Mouse (Mus musculus) stomach, postnatal 0 days (tissue): ENCODE data around the gene Shc4. TPM values are rescaled to one million over a fixed set of nuclear protein-coding genes. Genes with fewer than 3 reads are reported as not detected.

ENCODE experiments used
- ATAC-seq: fragments of 200-750 bp; cut with Nextera tagmentation; 2 replicates; pipeline ENCODE4 v1.8.0; 2017; ENCODE audit not compliant: low FRiP score, low TSS enrichment
- DNase-seq: peaks from one replicate; pipeline ENCODE4 v3.0.0-alpha.2; 2016; ENCODE audit warnings: low spot score
- H3K27ac ChIP-seq: fragments of 300-500 bp; sonication (generic); replicated peaks from 2 replicates; pipeline ENCODE4 v1.5.1; 2014; ENCODE audit warnings: mild to moderate bottlenecking, control low read depth
- H3K27me3 ChIP-seq: fragments of 300-500 bp; sonication (generic); 2 replicates; pipeline ENCODE4 v1.6.1; 2014; ENCODE audit warnings: low read length; ENCODE audit not compliant: control insufficient read depth, insufficient read depth
- H3K36me3 ChIP-seq: fragments of 300-500 bp; sonication (generic); 2 replicates; pipeline ENCODE4 v1.6.1; 2014; ENCODE audit warnings: low read length, mixed read lengths; ENCODE audit not compliant: control insufficient read depth, insufficient read depth
- H3K4me1 ChIP-seq: fragments of 300-500 bp; sonication (generic); replicated peaks from 2 replicates; pipeline ENCODE4 v1.6.1; 2014; ENCODE audit warnings: antibody characterized with exemption; ENCODE audit not compliant: control insufficient read depth, insufficient read depth
- H3K4me2 ChIP-seq: fragments of 300-500 bp; sonication (generic); replicated peaks from 2 replicates; pipeline ENCODE4 v1.6.1; 2014; ENCODE audit warnings: low read depth, mild to moderate bottlenecking, control low read depth, moderate library complexity
- H3K4me3 ChIP-seq: fragments of 300-500 bp; sonication (generic); 2 replicates; pipeline ENCODE4 v1.5.1; 2014; ENCODE audit warnings: low read depth, low read length, control low read depth
- H3K9ac ChIP-seq: fragments of 300-500 bp; sonication (generic); 2 replicates; pipeline ENCODE4 v1.6.1; 2014; ENCODE audit warnings: mild to moderate bottlenecking, low read length, control low read depth, mixed read lengths
- H3K9me3 ChIP-seq: fragments of 300-500 bp; sonication (generic); 2 replicates; pipeline ENCODE4 v1.6.1; 2016; ENCODE audit warnings: low read length; ENCODE audit not compliant: control insufficient read depth
- CTCF ChIP-seq: IDR thresholded peaks from 2 replicates; pipeline ENCODE4 v1.5.1; 2016; ENCODE audit warnings: antibody characterized with exemption, low read depth, mild to moderate bottlenecking, moderate library complexity
- EP300 ChIP-seq: optimal IDR thresholded peaks from 2 replicates; pipeline ENCODE3; 2016; ENCODE audit warnings: antibody characterized with exemption
- WGBS: fragments of 180-500 bp; shearing (Covaris S2); extraction: QIAGEN DNeasy Blood & Tissue Kit; methylation state at CpG from one replicate; pipeline ENCODE4 v1.1.7; 2014; 5-methylcytosine and 5-hydroxymethylcytosine counted together
- polyA plus RNA-seq: library from polyadenylated mRNA; unstranded; fragments of >200 nt; fragmentation: Nextera tagmentation; extraction: Ambion mirVana; gene quantifications from 2 replicates; pipeline ENCODE4 v1.2.1, GENCODE M21; 2015

Shc4 gene
- polyA plus RNA-seq, 1 experiment from 2014 or later: 1.1 TPM

DNA sequence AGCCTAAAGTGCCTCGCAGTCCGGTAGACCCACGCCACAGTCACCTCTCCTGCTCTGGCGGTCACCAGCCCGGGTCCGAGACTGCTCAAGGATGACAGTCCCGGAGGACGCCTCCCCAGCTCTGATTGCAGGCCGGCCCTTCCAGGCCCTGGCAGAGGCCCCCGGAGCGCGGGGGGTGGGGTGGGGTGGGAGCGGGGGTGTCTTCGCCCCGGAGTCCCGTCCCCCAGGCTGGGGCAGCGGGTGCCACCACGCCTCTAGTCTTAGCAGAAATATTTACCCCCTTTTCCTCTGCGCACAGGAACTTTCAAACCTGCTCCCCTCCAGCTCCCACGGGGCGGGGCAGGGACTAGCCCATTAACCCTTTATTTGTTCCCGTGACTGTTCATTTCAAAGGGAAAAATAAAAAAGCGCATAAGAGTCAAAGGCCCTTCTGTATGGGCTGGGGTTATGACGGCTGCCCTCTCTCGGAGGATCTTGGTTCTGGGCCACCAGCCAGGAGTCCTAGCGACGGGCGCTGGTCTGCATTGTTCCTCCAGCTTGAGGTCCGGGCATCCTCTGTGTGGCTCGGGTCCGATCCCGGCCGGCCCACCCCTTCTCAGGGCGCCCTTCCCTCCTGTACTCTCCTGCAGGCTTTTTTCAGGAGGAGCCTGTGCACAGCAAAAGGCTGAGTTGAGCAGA is 401 bp downstream of the Shc4 start:
- no peak overlapping the region for H3K27ac ChIP-seq
- 0 out of 2 replicates have a peak overlapping the region, but pooled peaks have one; percentile 4 for H3K9ac ChIP-seq
- H3K4me1 ChIP-seq: peaks cover 3% of the 10 kb centered on the region; the same call in 1 of the 2 replicates
- ATAC-seq (peak; percentile 78), DNase-seq (peak; percentile 62)
- TF ChIP-seq CTCF (peak; percentile 42), EP300 (no peak)
- H3K4me2 ChIP-seq: peak overlapping the region; percentile 86
- no peaks in the 10 kb centered on the region for H3K9me3 ChIP-seq
- H3K4me3 ChIP-seq: peak overlapping the region; percentile 45
- WGBS: under 1% methylated on average over 34 of the region's 34 CpGs
- no peaks in the 10 kb centered on the region for H3K27me3 ChIP-seq
- H3K36me3 ChIP-seq: no peaks in the 10 kb centered on the region

DNA sequence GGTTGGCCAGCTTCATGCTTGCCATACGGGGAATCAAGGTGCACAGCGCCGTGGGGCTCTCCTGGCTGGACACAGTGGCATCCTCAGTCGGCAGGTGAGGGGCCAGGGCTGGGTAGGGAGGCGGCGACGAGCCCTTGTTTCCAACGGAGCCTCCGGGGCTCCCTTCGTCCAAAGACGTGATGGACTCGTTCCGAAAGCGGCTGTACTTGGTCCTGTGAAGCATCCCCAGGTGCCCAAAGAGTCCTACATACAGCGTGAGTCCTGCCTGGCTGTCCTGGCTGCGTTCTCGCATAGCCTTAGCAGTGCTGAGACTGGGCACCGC is 901 bp downstream of the Shc4 start:
- DNase-seq (no peak), ATAC-seq (peak; percentile 18; the same call in 1 of the 2 replicates)
- H3K4me3 ChIP-seq: peak overlapping the region; percentile 45
- H3K27ac ChIP-seq: no peak overlapping the region
- H3K9me3 ChIP-seq: no peaks in the 10 kb centered on the region
- H3K36me3 ChIP-seq: no peaks in the 10 kb centered on the region
- no peaks in the 10 kb centered on the region for H3K27me3 ChIP-seq
- peaks cover 3% of the 10 kb centered on the region; the same call in 1 of the 2 replicates for H3K4me1 ChIP-seq
- peak overlapping the region; percentile 86 for H3K4me2 ChIP-seq
- 0 out of 2 replicates have a peak overlapping the region, but pooled peaks have one; percentile 4 for H3K9ac ChIP-seq
- TF ChIP-seq EP300 (no peak), CTCF (no peak)
- WGBS: 5% methylated on average over 18 of the region's 18 CpGs

DNA sequence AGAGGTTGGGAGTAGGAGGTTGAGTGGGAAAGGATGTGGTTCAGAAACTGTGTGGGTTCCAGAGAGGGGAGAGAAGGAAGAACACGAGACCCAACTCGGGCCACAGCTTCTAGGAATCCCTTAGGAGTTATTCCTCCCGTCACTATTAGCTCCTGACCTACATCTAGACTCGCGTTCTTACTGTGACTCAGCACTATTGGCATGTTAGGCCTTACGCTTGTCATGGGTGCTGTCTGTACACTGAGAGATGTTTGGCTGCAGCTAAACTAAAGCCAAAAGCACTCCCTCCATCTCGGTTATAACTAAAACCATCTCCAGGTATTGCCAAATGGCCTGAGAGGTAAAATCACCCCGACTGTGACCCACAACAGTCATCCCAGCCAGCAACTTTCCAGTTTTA is 7.3 kb downstream of the Shc4 start:
- no peak for DNase-seq
- Histone ChIP-seq H3K9ac (no peak overlapping the region), H3K9me3 (no peaks in the 10 kb centered on the region), H3K36me3 (no peaks in the 10 kb centered on the region), H3K4me2 (no peak overlapping the region), H3K27ac (no peak overlapping the region), H3K4me3 (no peak overlapping the region), H3K4me1 (no peaks in the 10 kb centered on the region), H3K27me3 (no peaks in the 10 kb centered on the region)
- no peak for ATAC-seq
- WGBS: 75% methylated on average over 8 of the region's 8 CpGs
- no peak for TF ChIP-seq EP300
- no peak for TF ChIP-seq CTCF

DNA sequence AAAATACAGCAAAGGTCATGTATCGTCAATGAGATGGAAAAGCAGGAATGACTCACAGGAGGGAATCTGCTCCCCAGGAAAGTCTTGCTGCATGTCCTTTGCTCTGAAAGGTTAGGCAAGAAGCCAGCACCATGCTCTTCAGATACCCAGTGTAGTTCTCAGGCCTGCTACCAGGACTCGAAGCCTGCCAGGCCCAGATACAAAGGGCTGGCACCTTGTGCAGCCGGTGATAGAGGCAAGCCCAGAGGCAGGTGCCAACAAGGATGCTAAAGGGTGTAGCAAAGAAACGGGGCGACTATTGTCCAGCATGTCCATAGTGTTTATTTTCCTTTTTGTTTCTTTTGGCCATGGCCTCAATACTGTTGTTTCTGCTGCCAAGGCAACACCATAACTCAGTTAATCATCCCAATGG is 17.4 kb downstream of the Shc4 start:
- TF ChIP-seq CTCF (no peak), EP300 (no peak)
- no peak overlapping the region for H3K4me2 ChIP-seq
- H3K4me3 ChIP-seq: no peak overlapping the region
- ATAC-seq: no peak
- no peak overlapping the region for H3K9ac ChIP-seq
- no peaks in the 10 kb centered on the region for H3K36me3 ChIP-seq
- no peaks in the 10 kb centered on the region for H3K9me3 ChIP-seq
- no peak overlapping the region for H3K27ac ChIP-seq
- H3K4me1 ChIP-seq: no peaks in the 10 kb centered on the region
- WGBS: 56% methylated on average over 5 of the region's 5 CpGs
- no peak for DNase-seq
- no peaks in the 10 kb centered on the region for H3K27me3 ChIP-seq

DNA sequence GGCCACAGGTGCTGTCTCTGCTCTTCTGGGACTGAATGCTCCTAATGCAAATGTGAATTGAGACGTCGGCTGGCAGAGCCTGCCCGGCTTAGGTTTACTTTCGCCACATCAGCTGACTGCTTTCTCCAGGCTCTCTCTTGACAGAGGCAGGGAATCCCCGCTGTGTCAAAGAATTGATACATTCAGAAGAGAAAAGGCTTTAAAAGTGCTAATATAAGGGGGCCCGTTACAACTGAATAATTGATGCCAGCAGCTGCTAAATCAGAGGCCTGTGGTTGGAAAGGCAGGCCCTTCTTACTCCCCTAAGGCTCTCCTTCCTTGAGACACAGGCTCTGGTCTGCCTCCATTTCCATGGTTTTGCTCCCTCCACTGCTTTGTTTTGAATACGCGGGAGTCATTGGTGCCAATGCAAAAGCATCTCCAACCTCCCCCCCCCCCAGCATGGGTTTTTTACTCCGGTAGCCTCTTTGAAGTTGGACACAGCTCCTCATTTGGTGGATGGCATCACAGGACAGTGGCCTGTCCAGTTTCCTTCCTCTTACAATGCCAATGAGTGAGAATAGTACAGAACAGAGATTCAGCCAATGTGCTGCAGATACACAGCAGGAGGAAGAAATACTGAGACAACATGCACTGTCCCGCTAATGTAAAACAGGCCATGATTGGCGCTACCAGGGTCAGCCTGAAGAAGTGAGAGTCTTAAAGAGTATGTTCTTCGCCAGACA is 18.9 kb downstream of the Shc4 start:
- H3K27me3 ChIP-seq: no peaks in the 10 kb centered on the region
- H3K4me2 ChIP-seq: no peak overlapping the region
- ATAC-seq: no peak
- no peak overlapping the region for H3K9ac ChIP-seq
- H3K4me1 ChIP-seq: no peaks in the 10 kb centered on the region
- H3K9me3 ChIP-seq: no peaks in the 10 kb centered on the region
- TF ChIP-seq EP300 (no peak), CTCF (no peak)
- H3K27ac ChIP-seq: no peak overlapping the region
- 70% methylated on average over 12 of the region's 12 CpGs for WGBS
- DNase-seq: no peak
- H3K4me3 ChIP-seq: no peak overlapping the region
- no peaks in the 10 kb centered on the region for H3K36me3 ChIP-seq

DNA sequence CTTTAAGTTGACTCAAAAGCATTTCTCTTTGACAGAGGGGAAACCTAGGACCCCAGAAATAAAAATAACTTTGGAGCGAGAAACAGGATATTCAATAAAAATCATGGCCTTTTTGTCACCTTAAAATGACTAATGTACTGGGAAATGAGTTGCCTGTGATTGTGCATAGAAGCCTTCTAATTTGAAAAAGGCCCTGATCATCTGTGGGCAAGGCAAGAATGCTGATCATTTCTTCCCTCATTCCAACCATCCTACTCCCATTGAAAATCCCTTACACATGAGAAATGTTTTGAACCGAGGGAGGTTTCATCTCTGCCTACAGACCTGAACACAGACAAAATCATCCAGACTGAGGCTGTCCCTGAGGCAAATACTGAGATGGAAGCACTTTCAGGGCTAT is 21.1 kb downstream of the Shc4 start:
- DNase-seq (no peak), ATAC-seq (no peak)
- WGBS: 74% methylated on average over 2 of the region's 2 CpGs
- Histone ChIP-seq H3K4me3 (no peak overlapping the region), H3K4me1 (no peaks in the 10 kb centered on the region), H3K27me3 (no peaks in the 10 kb centered on the region), H3K36me3 (no peaks in the 10 kb centered on the region), H3K9ac (no peak overlapping the region), H3K27ac (no peak overlapping the region), H3K9me3 (no peaks in the 10 kb centered on the region), H3K4me2 (no peak overlapping the region)
- no peak for TF ChIP-seq CTCF
- TF ChIP-seq EP300: no peak
